Comparison of ENCODE assay signal across 8 mouse cellular contexts in genomic region chr5:134315623-134316350, GRCm38 (mm10). TPM values are rescaled to one million over a fixed set of nuclear protein-coding genes. Genes with fewer than 3 reads are reported as not detected.
DNase-seq lines count a peak whose midpoint lies in the region; ATAC-seq and TF ChIP-seq lines count a peak whose summit lies in the region.

No protein-coding gene starts in this region.

- DNase-seq in urinary bladder, postnatal 25 days (ENCODE audit: low spot score), result peak; percentile 47
- DNase-seq in urinary bladder, postnatal 10 days (ENCODE audit: low spot score), result no peak
- no peak for DNase-seq in heart, embryonic 10.5 days (ENCODE audit: low spot score)
- DNase-seq in kidney, adult 8-10 months, result peak; percentile 61 to 69
- DNase-seq in thymus, adult 2 months, result peak; percentile 19

- peak overlapping the region; percentile 99 for H3K27ac ChIP-seq in embryonic facial prominence, embryonic 12.5 days
- peak overlapping the region; percentile 100 for H3K27ac ChIP-seq in heart, embryonic 10.5 days
- peak overlapping the region; percentile 100 for H3K27ac ChIP-seq in limb, embryonic 13.5 days
- H3K27ac ChIP-seq in midbrain, embryonic 15.5 days, result peak overlapping the region; percentile 99
- H3K27ac ChIP-seq in thymus, adult 2 months (ENCODE audit: control insufficient read depth, insufficient read depth, low read length), result no peak overlapping the region

- H3K4me1 ChIP-seq in embryonic facial prominence, embryonic 12.5 days, result peaks cover 23% of the 10 kb centered on the region
- peaks cover 35% of the 10 kb centered on the region for H3K4me1 ChIP-seq in heart, embryonic 10.5 days
- peaks cover 27% of the 10 kb centered on the region for H3K4me1 ChIP-seq in limb, embryonic 13.5 days
- H3K4me1 ChIP-seq in midbrain, embryonic 15.5 days, result peaks cover 37% of the 10 kb centered on the region
- H3K4me1 ChIP-seq in thymus, adult 2 months (replicated peaks; ENCODE audit: control insufficient read depth, insufficient read depth, low read length), result peaks cover 20% of the 10 kb centered on the region

- peak overlapping the region; percentile 47 for H3K4me3 ChIP-seq in embryonic facial prominence, embryonic 12.5 days
- peak overlapping the region; percentile 86 for H3K4me3 ChIP-seq in heart, embryonic 10.5 days
- H3K4me3 ChIP-seq in limb, embryonic 13.5 days, result peak overlapping the region; percentile 82
- peak overlapping the region; percentile 82 for H3K4me3 ChIP-seq in midbrain, embryonic 15.5 days
- 0 out of 2 replicates have a peak overlapping the region, but pooled peaks have one; percentile 5 for H3K4me3 ChIP-seq in thymus, adult 2 months (ENCODE audit: control insufficient read depth, insufficient read depth, low read length)

- peak overlapping the region; percentile 69 for H3K4me2 ChIP-seq in embryonic facial prominence, embryonic 12.5 days (replicated peaks)
- H3K4me2 ChIP-seq in limb, embryonic 13.5 days (replicated peaks), result peak overlapping the region; percentile 69
- H3K4me2 ChIP-seq in midbrain, embryonic 15.5 days, result peak overlapping the region; percentile 59

- no peak for TF ChIP-seq POLR2A in thymus, adult 2 months (IDR thresholded peaks at IDR 0.05; ENCODE audit: control insufficient read depth, extremely low read depth, insufficient read depth, low read length, poor library complexity)

- H3K9ac ChIP-seq in embryonic facial prominence, embryonic 12.5 days, result peak overlapping the region; percentile 63
- peak overlapping the region; percentile 77 for H3K9ac ChIP-seq in limb, embryonic 13.5 days
- peak overlapping the region; percentile 34 for H3K9ac ChIP-seq in midbrain, embryonic 15.5 days

- no peaks in the 10 kb centered on the region for H3K9me3 ChIP-seq in embryonic facial prominence, embryonic 12.5 days
- no peaks in the 10 kb centered on the region for H3K9me3 ChIP-seq in heart, embryonic 10.5 days
- no peaks in the 10 kb centered on the region for H3K9me3 ChIP-seq in limb, embryonic 13.5 days
- H3K9me3 ChIP-seq in midbrain, embryonic 15.5 days, result no peaks in the 10 kb centered on the region

- peaks cover 4% of the 10 kb centered on the region for H3K36me3 ChIP-seq in embryonic facial prominence, embryonic 12.5 days
- peaks cover 13% of the 10 kb centered on the region for H3K36me3 ChIP-seq in heart, embryonic 10.5 days
- H3K36me3 ChIP-seq in limb, embryonic 13.5 days, result peaks cover 8% of the 10 kb centered on the region
- H3K36me3 ChIP-seq in midbrain, embryonic 15.5 days (replicated peaks), result no peaks in the 10 kb centered on the region
- 0 out of 2 replicates have a peak, but pooled peaks cover 3% of the 10 kb centered on the region for H3K36me3 ChIP-seq in thymus, adult 2 months (ENCODE audit: control insufficient read depth, insufficient read depth, low read length)

- H3K27me3 ChIP-seq in embryonic facial prominence, embryonic 12.5 days, result no peaks in the 10 kb centered on the region
- no peaks in the 10 kb centered on the region for H3K27me3 ChIP-seq in heart, embryonic 10.5 days (ENCODE audit: insufficient read depth, poor library complexity, severe bottlenecking)
- no peaks in the 10 kb centered on the region for H3K27me3 ChIP-seq in limb, embryonic 13.5 days
- no peaks in the 10 kb centered on the region for H3K27me3 ChIP-seq in midbrain, embryonic 15.5 days (replicated peaks)
- H3K27me3 ChIP-seq in thymus, adult 2 months (ENCODE audit: control insufficient read depth, insufficient read depth, low read length), result no peaks in the 10 kb centered on the region

- 1% methylated on average over 25 of the region's 25 CpGs for WGBS in embryonic facial prominence, embryonic 12.5 days
- 4% methylated on average over 25 of the region's 25 CpGs for WGBS in heart, embryonic 10.5 days
- WGBS in limb, embryonic 13.5 days, result under 1% methylated on average over 25 of the region's 25 CpGs
- under 1% methylated on average over 25 of the region's 25 CpGs for WGBS in midbrain, embryonic 15.5 days
- WGBS in thymus, adult 2 months, result 21% methylated on average over 25 of the region's 25 CpGs

- TF ChIP-seq CTCF in thymus, adult 2 months (IDR thresholded peaks at IDR 0.05; ENCODE audit: borderline replicate concordance, control insufficient read depth, extremely low read depth, insufficient read depth, low read length, poor library complexity), result no peak

- ATAC-seq in embryonic facial prominence, embryonic 12.5 days (ENCODE audit: insufficient number of reproducible peaks, insufficient read depth, low FRiP score, low TSS enrichment), result no peak
- ATAC-seq in limb, embryonic 13.5 days (ENCODE audit: low FRiP score, low read depth), result no peak
- no peak for ATAC-seq in midbrain, embryonic 15.5 days (replicated peaks)

RNA-seq across cellular contexts. Expression of gene Gtf2i, which starts 1.2 kb away (rescaled TPM):
- 227 and 232 TPM in 2 replicates for polyA plus RNA-seq in embryonic facial prominence, embryonic 12.5 days (2016; fragmentation: Nextera tagmentation; extraction: Ambion mirVana)
- polyA plus RNA-seq in heart, embryonic 10.5 days (2016; fragmentation: Nextera tagmentation; extraction: Ambion mirVana), result 130 and 141 TPM in 2 replicates
- polyA plus RNA-seq in limb, embryonic 13.5 days (2015; fragmentation: Nextera tagmentation; extraction: Ambion mirVana), result 207 and 209 TPM in 2 replicates
- 142 and 149 TPM in 2 replicates for polyA plus RNA-seq in midbrain, embryonic 15.5 days (2015; fragmentation: Nextera tagmentation; extraction: Ambion mirVana)
- 131 and 136 TPM in 2 replicates for polyA plus RNA-seq in thymus, adult 2 months (2012; rRNA removed)

Comparison
In these comparisons a context has a peak if more than half of its experiments do, and no peak if none do; other contexts are left out.
1. DNase-seq: peak in urinary bladder, postnatal 25 days (single experiment), kidney, adult 8-10 months (2 of 2) and thymus, adult 2 months (single experiment); none in urinary bladder, postnatal 10 days (single experiment) and heart, embryonic 10.5 days (single experiment).
2. H3K4me3 ChIP-seq: peak in every context shown above with its lines; median percentile 86 in heart, embryonic 10.5 days; 82 in limb, embryonic 13.5 days; 82 in midbrain, embryonic 15.5 days; 47 in embryonic facial prominence, embryonic 12.5 days; 5 in thymus, adult 2 months.
3. Peak in every context shown above with its lines, with median percentiles within 50 percentile points of each other: H3K4me2 ChIP-seq and H3K9ac ChIP-seq.